Mouse (Mus musculus) forebrain, embryonic 14.5 days (tissue): ENCODE measurements around the gene Chd1l. TPM values are rescaled to one million over a fixed set of nuclear protein-coding genes. Genes with fewer than 3 reads are reported as not detected.
A peak's percentile ranks its signal among the peaks of the same experiment; 100 is the strongest.

Source experiments
- ATAC-seq: fragments of 200-750 bp; cut with Nextera tagmentation; 2 replicates; pipeline ENCODE4 v1.8.0; 2017; ENCODE audit warnings: mild to moderate bottlenecking, moderate library complexity
- DNase-seq: peaks from one replicate; pipeline ENCODE4 v3.0.0-alpha.2; 2015; ENCODE audit warnings: low spot score
- H3K27ac ChIP-seq: fragments of 300-500 bp; sonication (generic); 2 replicates; pipeline ENCODE4 v1.5.1; 2014; ENCODE audit warnings: low read depth, mild to moderate bottlenecking, control low read depth, low read length, moderate library complexity
- H3K27me3 ChIP-seq: fragments of 300-500 bp; sonication (generic); replicated peaks from 2 replicates; pipeline ENCODE4 v1.6.1; 2014; ENCODE audit warnings: low read length, control low read depth, mixed read lengths; ENCODE audit not compliant: control insufficient read depth, insufficient read depth
- H3K36me3 ChIP-seq: fragments of 300-500 bp; sonication (generic); 2 replicates; pipeline ENCODE4 v1.6.1; 2014; ENCODE audit warnings: low read length, control low read depth; ENCODE audit not compliant: control insufficient read depth, insufficient read depth
- H3K4me1 ChIP-seq: fragments of 300-500 bp; sonication (generic); 2 replicates; pipeline ENCODE4 v1.6.1; 2014; ENCODE audit warnings: antibody characterized with exemption, low read length, control low read depth; ENCODE audit not compliant: control insufficient read depth, insufficient read depth
- H3K4me2 ChIP-seq: fragments of 300-500 bp; sonication (generic); 2 replicates; pipeline ENCODE4 v1.6.1; 2014; ENCODE audit warnings: mild to moderate bottlenecking, control low read depth, low read length
- H3K4me3 ChIP-seq: fragments of 300-500 bp; sonication (generic); 2 replicates; pipeline ENCODE4 v1.5.1; 2014; ENCODE audit warnings: low read depth, low read length, control low read depth
- H3K9ac ChIP-seq: fragments of 300-500 bp; sonication (generic); 2 replicates; pipeline ENCODE4 v1.6.1; 2014; ENCODE audit warnings: mild to moderate bottlenecking, low read length, control low read depth, moderate library complexity
- H3K9me3 ChIP-seq: fragments of 300-500 bp; sonication (generic); replicated peaks from 2 replicates; pipeline ENCODE4 v1.6.1; 2016; ENCODE audit warnings: low read length, control low read depth, mixed read lengths; ENCODE audit not compliant: control insufficient read depth
- WGBS: fragments of 180-500 bp; shearing (Covaris S2); extraction: QIAGEN DNeasy Blood & Tissue Kit; methylation state at CpG from one replicate; pipeline ENCODE4 v1.1.7; 2014; 5-methylcytosine and 5-hydroxymethylcytosine counted together
- polyA plus RNA-seq: library from polyadenylated mRNA; unstranded; fragments of >200 nt; fragmentation: Nextera tagmentation; extraction: Ambion mirVana; gene quantifications from 2 replicates; pipeline ENCODE4 v1.2.1, GENCODE M21; 2014

Chd1l gene
- polyA plus RNA-seq, 1 experiment from 2014 or later = 6.8 TPM

GRCm38 (mm10) chr3:97585383-97586160 lies 24.4 kb downstream of the Chd1l start:
- H3K4me2 ChIP-seq = no peak overlapping the region
- peak; percentile 96 for DNase-seq
- H3K36me3 ChIP-seq = 0 out of 2 replicates have a peak, but pooled peaks cover 5% of the 10 kb centered on the region
- H3K4me3 ChIP-seq = no peak overlapping the region
- no peaks in the 10 kb centered on the region for H3K27me3 ChIP-seq
- H3K27ac ChIP-seq = no peak overlapping the region
- H3K4me1 ChIP-seq = no peaks in the 10 kb centered on the region
- ATAC-seq = peak; percentile 93
- 64% methylated on average over 18 of the region's 18 CpGs for WGBS
- no peaks in the 10 kb centered on the region for H3K9me3 ChIP-seq
- H3K9ac ChIP-seq = no peak overlapping the region

DNA sequence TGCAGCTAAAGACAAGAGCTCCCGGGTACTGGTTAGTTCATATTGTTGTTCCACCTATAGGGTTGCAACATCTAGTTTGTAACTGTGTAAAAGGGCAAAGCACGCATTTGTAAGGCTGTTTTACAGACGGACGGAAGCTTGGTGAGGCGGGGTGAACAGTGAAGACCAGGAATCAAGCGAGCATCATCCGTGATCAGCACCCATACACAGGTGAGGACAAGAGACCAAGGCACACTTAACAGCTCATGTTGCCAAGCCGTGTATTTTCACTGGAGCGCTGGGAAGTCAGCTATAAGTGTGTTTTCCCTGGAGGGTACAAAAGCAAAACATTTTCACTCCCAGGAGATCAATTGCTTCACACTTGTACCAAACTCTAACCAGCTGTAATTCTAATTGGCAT lies 36.2 kb downstream of the Chd1l start:
- Histone ChIP-seq H3K9me3 (no peaks in the 10 kb centered on the region), H3K4me1 (no peaks in the 10 kb centered on the region), H3K4me3 (no peak overlapping the region), H3K36me3 (no peaks in the 10 kb centered on the region), H3K4me2 (no peak overlapping the region), H3K9ac (no peak overlapping the region), H3K27me3 (no peaks in the 10 kb centered on the region), H3K27ac (no peak overlapping the region)
- 78% methylated on average over 9 of the region's 9 CpGs for WGBS
- peak; percentile 37 for DNase-seq
- ATAC-seq = no peak

DNA sequence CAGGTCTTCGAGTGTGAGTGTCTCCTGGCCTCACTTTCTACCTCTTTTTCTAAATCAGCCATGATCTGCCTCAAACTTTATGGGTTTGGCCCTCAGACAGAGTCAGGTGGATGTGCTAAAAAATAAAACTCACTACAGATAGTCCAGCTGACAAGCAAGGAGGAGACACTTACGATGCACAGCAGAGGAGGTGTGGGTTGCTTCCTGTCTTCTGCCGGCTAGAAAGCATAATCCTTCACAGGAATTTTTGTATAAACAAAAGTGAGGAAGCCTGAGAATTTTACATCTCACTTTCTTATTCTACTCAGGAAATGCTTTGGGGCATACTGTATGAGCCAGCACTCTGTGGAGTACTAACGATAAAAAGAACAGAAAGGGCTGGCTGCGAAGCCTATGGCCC lies 45.4 kb downstream of the Chd1l start:
- Histone ChIP-seq H3K9me3 (no peaks in the 10 kb centered on the region), H3K4me3 (no peak overlapping the region), H3K27me3 (no peaks in the 10 kb centered on the region), H3K4me1 (no peaks in the 10 kb centered on the region), H3K27ac (no peak overlapping the region), H3K9ac (no peak overlapping the region), H3K36me3 (0 out of 2 replicates have a peak, but pooled peaks cover 7% of the 10 kb centered on the region), H3K4me2 (no peak overlapping the region)
- no peak for DNase-seq
- whole genome bisulfite sequencing = 90% methylated on average over 5 of the region's 5 CpGs
- no peak for ATAC-seq

DNA sequence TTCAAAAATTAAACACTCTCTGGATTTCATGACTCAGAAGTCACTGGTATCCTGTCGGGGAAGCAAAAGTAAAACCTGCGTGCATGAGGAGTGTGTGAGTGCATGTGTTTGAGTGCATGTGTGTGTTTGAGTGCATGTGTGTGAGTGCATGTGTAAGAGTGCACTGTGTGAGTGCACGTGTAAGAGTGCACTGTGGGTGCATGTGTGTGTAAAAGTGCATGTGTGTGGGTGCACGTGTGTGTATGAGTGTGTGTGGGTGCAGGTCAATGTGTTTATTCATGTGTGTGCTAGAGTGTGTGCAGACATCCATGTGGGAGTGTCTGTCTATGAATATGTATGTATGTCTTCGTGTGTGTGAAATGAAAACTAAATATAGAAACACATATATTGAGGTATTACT lies 51.4 kb downstream of the Chd1l start:
- Histone ChIP-seq H3K27ac (no peak overlapping the region), H3K9me3 (no peaks in the 10 kb centered on the region), H3K27me3 (no peaks in the 10 kb centered on the region), H3K4me3 (no peak overlapping the region), H3K36me3 (0 out of 2 replicates have a peak, but pooled peaks cover 4% of the 10 kb centered on the region), H3K4me1 (no peaks in the 10 kb centered on the region), H3K9ac (no peak overlapping the region), H3K4me2 (no peak overlapping the region)
- WGBS = 94% methylated on average over 5 of the region's 5 CpGs
- DNase-seq (no peak), ATAC-seq (no peak)

GRCm38 (mm10) chr3:97546205-97546604 lies 63.8 kb downstream of the Chd1l start:
- H3K27ac ChIP-seq = no peak overlapping the region
- no peaks in the 10 kb centered on the region for H3K4me1 ChIP-seq
- no peak for ATAC-seq
- WGBS = 28% methylated on average over 8 of the region's 8 CpGs
- H3K9ac ChIP-seq = no peak overlapping the region
- H3K9me3 ChIP-seq = no peaks in the 10 kb centered on the region
- no peak overlapping the region for H3K4me2 ChIP-seq
- no peaks in the 10 kb centered on the region for H3K36me3 ChIP-seq
- H3K27me3 ChIP-seq = no peaks in the 10 kb centered on the region
- H3K4me3 ChIP-seq = no peak overlapping the region
- no peak for DNase-seq

DNA sequence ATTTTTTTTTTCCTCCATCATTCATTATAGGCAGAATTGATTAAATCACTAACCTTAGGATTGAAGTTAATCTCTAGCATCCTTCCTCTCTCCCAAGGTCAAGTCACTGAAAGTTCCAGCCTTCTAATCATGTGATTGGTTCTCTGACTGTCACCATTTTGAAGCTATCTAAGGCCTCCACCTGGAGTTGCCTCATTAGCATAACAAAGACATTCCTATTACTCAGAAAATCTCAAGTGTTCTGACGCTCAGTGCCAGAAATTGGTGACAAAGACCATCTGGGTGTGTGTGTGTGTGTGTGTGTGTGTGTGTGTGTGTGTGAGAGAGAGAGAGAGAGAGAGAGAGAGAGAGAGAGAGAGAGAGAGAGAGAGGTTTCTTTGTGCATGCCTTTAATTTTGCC lies 69.8 kb downstream of the Chd1l start:
- no peaks in the 10 kb centered on the region for H3K9me3 ChIP-seq
- H3K27ac ChIP-seq = no peak overlapping the region
- H3K4me3 ChIP-seq = no peak overlapping the region
- H3K4me2 ChIP-seq = no peak overlapping the region
- WGBS = 4% methylated on average over 1 of the region's 1 CpGs
- ATAC-seq (peak; percentile 42; the same call in 1 of the 2 replicates), DNase-seq (peak; percentile 67)
- no peak overlapping the region for H3K9ac ChIP-seq
- H3K27me3 ChIP-seq = no peaks in the 10 kb centered on the region
- no peaks in the 10 kb centered on the region for H3K36me3 ChIP-seq
- peaks cover 2% of the 10 kb centered on the region; the same call in 1 of the 2 replicates for H3K4me1 ChIP-seq

DNA sequence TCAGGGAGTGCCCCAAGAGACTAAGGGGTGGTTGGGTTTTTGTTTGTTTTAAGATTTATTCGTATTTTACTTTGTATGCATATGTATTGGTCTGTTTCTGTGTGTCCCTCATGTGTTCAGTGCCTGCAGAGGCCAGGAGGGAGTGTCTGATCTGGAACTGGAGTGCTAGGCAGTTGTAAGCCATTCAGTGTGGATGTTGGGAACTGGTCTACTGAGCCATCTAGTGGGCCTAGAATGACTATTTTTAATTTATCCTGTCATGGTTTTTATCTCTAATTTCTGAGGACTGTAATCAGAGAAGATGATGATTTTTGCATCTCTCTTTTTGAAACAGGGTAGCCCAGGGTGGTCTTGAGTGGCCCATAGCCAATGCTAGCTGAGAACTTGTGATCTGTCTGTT lies 71.4 kb downstream of the Chd1l start:
- H3K4me3 ChIP-seq = no peak overlapping the region
- ATAC-seq = no peak
- no peak overlapping the region for H3K4me2 ChIP-seq
- no peak for DNase-seq
- no peaks in the 10 kb centered on the region for H3K36me3 ChIP-seq
- no peak overlapping the region for H3K27ac ChIP-seq
- WGBS = 63% methylated on average over 1 of the region's 1 CpGs
- no peaks in the 10 kb centered on the region for H3K9me3 ChIP-seq
- H3K27me3 ChIP-seq = no peaks in the 10 kb centered on the region
- H3K4me1 ChIP-seq = peaks cover 2% of the 10 kb centered on the region; the same call in 1 of the 2 replicates
- H3K9ac ChIP-seq = no peak overlapping the region

- WGBS = 80% methylated on average over 2 of the region's 2 CpGs
- H3K4me2 ChIP-seq = no peak overlapping the region
- no peaks in the 10 kb centered on the region for H3K9me3 ChIP-seq
- peaks cover 2% of the 10 kb centered on the region; the same call in 1 of the 2 replicates for H3K4me1 ChIP-seq
- no peaks in the 10 kb centered on the region for H3K27me3 ChIP-seq
- H3K36me3 ChIP-seq = no peaks in the 10 kb centered on the region
- no peak overlapping the region for H3K27ac ChIP-seq
- no peak overlapping the region for H3K9ac ChIP-seq
- no peak overlapping the region for H3K4me3 ChIP-seq
- DNase-seq (no peak), ATAC-seq (no peak)
Observed at GRCm38 (mm10) chr3:97537006-97537405, 73.0 kb downstream of the Chd1l start.

DNA sequence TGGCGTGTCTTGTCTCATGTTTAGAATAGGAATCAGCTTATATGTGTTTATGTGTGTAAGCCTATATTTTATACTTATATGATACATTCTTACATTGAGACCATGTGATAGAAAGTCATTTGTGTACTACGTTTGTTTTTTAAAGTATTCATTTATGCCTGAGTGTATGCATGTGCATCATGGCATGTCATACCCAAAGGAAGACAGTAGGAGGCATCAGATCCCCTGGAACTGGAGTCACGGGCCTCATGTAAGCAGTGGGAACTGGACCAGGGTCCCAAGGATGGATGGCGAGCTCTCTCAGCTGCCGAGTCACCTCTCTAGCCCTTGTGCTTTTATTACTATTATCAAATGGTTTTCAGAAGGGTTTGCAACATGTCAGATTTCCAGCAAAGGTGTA lies 74.3 kb downstream of the Chd1l start:
- ATAC-seq = no peak
- WGBS = 90% methylated on average over 5 of the region's 5 CpGs
- no peak for DNase-seq

More for the DNA sequence above, 74.3 kb downstream of the Chd1l start:
- Histone ChIP-seq H3K36me3 (no peaks in the 10 kb centered on the region), H3K4me1 (peaks cover 2% of the 10 kb centered on the region; the same call in 1 of the 2 replicates), H3K4me3 (no peak overlapping the region), H3K27me3 (0 out of 2 replicates have a peak, but pooled peaks cover 3% of the 10 kb centered on the region), H3K9ac (no peak overlapping the region), H3K9me3 (no peaks in the 10 kb centered on the region), H3K27ac (no peak overlapping the region), H3K4me2 (no peak overlapping the region)
